Mouse (Mus musculus) MEL (cell line): Measurements from ENCODE around the gene Emc8.

Experiments
- CTCF ChIP-seq, 3 experiments: IDR thresholded peaks in 2 of 3; conservative IDR thresholded peaks in 1 of 3; 2 replicates each; pipeline ENCODE4 v1.5.1; 2011 to 2012; ENCODE audit warnings: low read length in 3 of 3, low read depth in 2 of 3, mild to moderate bottlenecking in 2 of 3, improper control_type of control experiment in 1 of 3, inconsistent platforms in 1 of 3, mixed read lengths in 1 of 3, moderate library complexity in 1 of 3; ENCODE audit not compliant: control insufficient read depth in 1 of 3, insufficient read depth in 1 of 3, poor library complexity in 1 of 3, severe bottlenecking in 1 of 3
- MAZ ChIP-seq: IDR thresholded peaks from 2 replicates; pipeline ENCODE4 v1.6.1; 2012; ENCODE audit warnings: low read depth, mild to moderate bottlenecking, inconsistent platforms, low read length, improper control_type of control experiment
- TCF12 ChIP-seq: IDR thresholded peaks from 2 replicates; pipeline ENCODE4 v1.6.1; 2014; ENCODE audit warnings: low read depth, mild to moderate bottlenecking, inconsistent platforms, low read length, improper control_type of control experiment, moderate library complexity
- ZKSCAN1 ChIP-seq: IDR thresholded peaks from 2 replicates; pipeline ENCODE4 v1.6.1; 2012; ENCODE audit warnings: low read depth, mild to moderate bottlenecking, inconsistent platforms, low read length, improper control_type of control experiment, moderate library complexity

- TF ChIP-seq CTCF (IDR thresholded peaks at IDR 0.05 in 2 of 3, conservative IDR thresholded peaks at IDR 0.05 in 1 of 3; ENCODE audit: control insufficient read depth in 1 of 3, insufficient read depth in 1 of 3, low read depth in 2 of 3, low read length in 3 of 3, poor library complexity in 1 of 3, severe bottlenecking in 1 of 3) (no peak), MAZ (no peak), ZKSCAN1 (no peak), TCF12 (no peak)
These were observed 29.0 kb upstream of the Emc8 start for GRCm38 (mm10) chr8:120697154-120697978.
